Mouse (Mus musculus) stomach, postnatal 0 days (tissue): ENCODE measurements at regions not wholly inside any gene's neighbourhood (a gene's known extent, or its start where the extent isn't known, plus 50 kb on each side); places are given as distances from the start of the nearest gene placed in this dataset.
"Not testable (repeated sequence)": the region's sequence is repeated elsewhere in the genome, so short reads cannot be mapped to it uniquely, and the experiment has no call there.

ENCODE experiments used
- ATAC-seq: fragments of 200-750 bp; cut with Nextera tagmentation; 2 replicates; pipeline ENCODE4 v1.8.0; 2017; ENCODE audit not compliant: low FRiP score, low TSS enrichment
- DNase-seq: peaks from one replicate; pipeline ENCODE4 v3.0.0-alpha.2; 2016; ENCODE audit warnings: low spot score
- H3K27ac ChIP-seq: fragments of 300-500 bp; sonication (generic); replicated peaks from 2 replicates; pipeline ENCODE4 v1.5.1; 2014; ENCODE audit warnings: mild to moderate bottlenecking, control low read depth
- H3K27me3 ChIP-seq: fragments of 300-500 bp; sonication (generic); 2 replicates; pipeline ENCODE4 v1.6.1; 2014; ENCODE audit warnings: low read length; ENCODE audit not compliant: control insufficient read depth, insufficient read depth
- H3K36me3 ChIP-seq: fragments of 300-500 bp; sonication (generic); 2 replicates; pipeline ENCODE4 v1.6.1; 2014; ENCODE audit warnings: low read length, mixed read lengths; ENCODE audit not compliant: control insufficient read depth, insufficient read depth
- H3K4me1 ChIP-seq: fragments of 300-500 bp; sonication (generic); replicated peaks from 2 replicates; pipeline ENCODE4 v1.6.1; 2014; ENCODE audit warnings: antibody characterized with exemption; ENCODE audit not compliant: control insufficient read depth, insufficient read depth
- H3K4me2 ChIP-seq: fragments of 300-500 bp; sonication (generic); replicated peaks from 2 replicates; pipeline ENCODE4 v1.6.1; 2014; ENCODE audit warnings: low read depth, mild to moderate bottlenecking, control low read depth, moderate library complexity
- H3K4me3 ChIP-seq: fragments of 300-500 bp; sonication (generic); 2 replicates; pipeline ENCODE4 v1.5.1; 2014; ENCODE audit warnings: low read depth, low read length, control low read depth
- H3K9ac ChIP-seq: fragments of 300-500 bp; sonication (generic); 2 replicates; pipeline ENCODE4 v1.6.1; 2014; ENCODE audit warnings: mild to moderate bottlenecking, low read length, control low read depth, mixed read lengths
- H3K9me3 ChIP-seq: fragments of 300-500 bp; sonication (generic); 2 replicates; pipeline ENCODE4 v1.6.1; 2016; ENCODE audit warnings: low read length; ENCODE audit not compliant: control insufficient read depth
- CTCF ChIP-seq: IDR thresholded peaks from 2 replicates; pipeline ENCODE4 v1.5.1; 2016; ENCODE audit warnings: antibody characterized with exemption, low read depth, mild to moderate bottlenecking, moderate library complexity
- EP300 ChIP-seq: optimal IDR thresholded peaks from 2 replicates; pipeline ENCODE3; 2016; ENCODE audit warnings: antibody characterized with exemption
- WGBS: fragments of 180-500 bp; shearing (Covaris S2); extraction: QIAGEN DNeasy Blood & Tissue Kit; methylation state at CpG from one replicate; pipeline ENCODE4 v1.1.7; 2014; 5-methylcytosine and 5-hydroxymethylcytosine counted together

DNA sequence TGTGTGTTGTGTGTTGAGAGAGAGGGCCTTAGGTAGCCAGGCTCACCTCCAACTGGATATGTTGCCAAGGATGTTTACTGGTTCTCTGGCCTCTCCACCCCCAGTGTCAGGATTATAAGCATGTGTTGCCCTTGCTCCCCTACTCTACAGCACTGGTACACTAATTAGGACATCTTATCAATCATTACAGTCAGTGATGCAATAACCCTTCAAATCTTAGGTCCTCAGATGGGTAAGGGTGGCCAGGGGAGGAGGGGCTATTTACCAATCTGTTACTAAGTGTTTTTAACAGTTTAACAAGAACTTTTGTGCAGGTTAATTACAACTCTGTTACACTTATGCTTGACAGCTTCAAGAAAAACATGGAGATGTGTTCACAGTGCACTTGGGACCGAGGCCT, 80.1 kb upstream of the Cyp2b13 start:
- H3K9ac ChIP-seq: no peak overlapping the region
- 81% methylated on average over 1 of the region's 1 CpGs for WGBS
- TF ChIP-seq CTCF: no peak
- no peak for TF ChIP-seq EP300
- no peak overlapping the region for H3K4me2 ChIP-seq
- ATAC-seq: no peak
- no peak for DNase-seq
- H3K4me1 ChIP-seq: no peaks in the 10 kb centered on the region
- H3K4me3 ChIP-seq: no peak overlapping the region
- no peak overlapping the region for H3K27ac ChIP-seq
- no peaks in the 10 kb centered on the region for H3K27me3 ChIP-seq
- H3K9me3 ChIP-seq: no peaks in the 10 kb centered on the region
- no peaks in the 10 kb centered on the region for H3K36me3 ChIP-seq

DNA sequence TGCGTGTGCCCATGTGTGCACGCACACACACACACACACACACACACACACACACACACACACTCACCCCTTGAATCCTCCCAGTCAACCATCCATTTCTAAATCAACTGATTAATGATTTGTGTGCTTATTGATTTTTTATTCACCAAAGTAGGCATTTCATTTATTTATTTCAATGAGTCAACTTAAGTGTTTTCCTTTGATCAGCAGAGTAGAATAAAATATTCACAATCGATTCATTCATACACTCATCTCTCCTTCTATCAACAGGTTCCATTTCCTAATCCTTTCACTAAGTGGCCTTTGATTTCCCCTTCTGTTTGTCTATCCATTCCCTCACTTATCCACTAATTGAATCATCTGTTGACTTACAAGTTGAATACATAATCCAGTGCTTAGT, 74.3 kb upstream of the Cyp2b13 start:
- no peak overlapping the region for H3K4me2 ChIP-seq
- 85% methylated on average over 3 of the region's 3 CpGs for WGBS
- no peak overlapping the region for H3K9ac ChIP-seq
- no peak overlapping the region for H3K27ac ChIP-seq
- H3K27me3 ChIP-seq: no peaks in the 10 kb centered on the region
- H3K36me3 ChIP-seq: no peaks in the 10 kb centered on the region
- no peak for ATAC-seq
- H3K9me3 ChIP-seq: no peaks in the 10 kb centered on the region
- H3K4me1 ChIP-seq: no peaks in the 10 kb centered on the region
- H3K4me3 ChIP-seq: no peak overlapping the region
- TF ChIP-seq EP300: no peak
- TF ChIP-seq CTCF: no peak
- no peak for DNase-seq

DNA sequence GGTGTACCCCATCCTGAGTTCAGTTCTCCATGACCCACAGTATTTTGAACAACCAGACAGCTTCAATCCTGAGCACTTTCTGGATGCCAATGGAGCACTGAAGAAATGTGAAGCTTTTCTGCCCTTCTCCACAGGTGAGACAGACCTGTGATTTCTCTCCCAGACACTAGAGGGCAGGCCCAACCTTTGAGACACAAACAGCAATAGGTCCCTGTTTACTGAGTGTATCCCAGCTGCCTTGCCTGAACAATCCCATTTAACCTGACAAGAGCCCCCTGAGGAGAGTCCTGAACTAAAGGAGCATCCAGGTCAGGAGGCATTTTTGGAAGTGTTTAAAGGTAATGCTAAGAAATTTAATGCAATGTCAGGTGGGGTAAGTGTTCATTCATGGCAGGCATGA, 73.0 kb upstream of the Cyp2b13 start:
- H3K27ac ChIP-seq: no peak overlapping the region
- H3K9ac ChIP-seq: no peak overlapping the region
- no peaks in the 10 kb centered on the region for H3K4me1 ChIP-seq
- H3K27me3 ChIP-seq: no peaks in the 10 kb centered on the region
- H3K4me3 ChIP-seq: no peak overlapping the region
- no peak overlapping the region for H3K4me2 ChIP-seq
- ATAC-seq: no peak
- TF ChIP-seq EP300 (no peak), CTCF (peak; percentile 55)
- no peaks in the 10 kb centered on the region for H3K36me3 ChIP-seq
- no peak for DNase-seq
- no peaks in the 10 kb centered on the region for H3K9me3 ChIP-seq

DNA sequence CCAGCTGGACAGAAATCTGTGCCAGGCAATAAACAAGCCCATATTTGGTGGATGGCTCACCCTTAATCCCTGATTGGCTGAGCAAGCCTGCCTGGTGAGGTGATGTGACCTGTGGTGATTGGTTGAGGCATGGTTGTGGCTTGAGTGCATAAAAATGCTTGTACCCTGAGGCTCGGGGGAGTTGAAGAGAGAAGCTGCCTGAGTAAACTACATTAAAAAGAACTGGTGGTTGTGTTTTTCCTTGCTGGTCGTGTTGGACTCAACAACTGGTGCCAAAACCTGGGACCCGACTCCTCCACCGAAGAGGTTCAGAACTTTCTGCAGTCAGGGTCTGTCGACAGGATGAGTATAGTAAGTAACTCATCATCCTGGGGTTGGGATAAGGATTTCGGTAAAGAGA, 55.4 kb upstream of the Cyp2b13 start:
- 85% methylated on average over 6 of the region's 6 CpGs for WGBS
- H3K27me3 ChIP-seq, H3K4me2 ChIP-seq, ATAC-seq, H3K9me3 ChIP-seq, H3K27ac ChIP-seq, DNase-seq, H3K4me1 ChIP-seq, H3K4me3 ChIP-seq, H3K9ac ChIP-seq, H3K36me3 ChIP-seq: not testable (repeated sequence)

DNA sequence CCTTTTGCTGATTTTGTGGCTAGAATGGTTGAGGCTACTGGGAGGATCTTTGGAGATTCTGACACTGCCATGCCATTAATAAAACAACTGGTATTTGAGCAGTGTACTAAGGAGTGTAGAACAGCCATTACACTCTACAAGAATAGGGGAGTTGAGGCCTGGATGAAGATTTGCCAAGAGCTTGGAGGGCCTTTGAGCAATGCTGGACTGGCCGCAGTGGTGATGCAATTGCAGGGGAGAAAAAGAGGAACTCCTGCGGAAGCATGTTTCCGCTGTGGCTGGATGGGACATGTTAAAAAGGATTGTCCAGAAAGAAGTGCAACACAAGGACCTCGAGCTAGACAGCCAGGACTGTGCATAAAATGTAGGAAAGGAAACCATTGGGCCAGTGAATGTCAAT, 53.2 kb upstream of the Cyp2b13 start:
- no peak for ATAC-seq
- H3K9me3 ChIP-seq: no peaks in the 10 kb centered on the region

More for the DNA sequence above, 53.2 kb upstream of the Cyp2b13 start:
- no peaks in the 10 kb centered on the region for H3K4me1 ChIP-seq
- H3K9ac ChIP-seq: no peak overlapping the region
- no peaks in the 10 kb centered on the region for H3K27me3 ChIP-seq
- no peak for DNase-seq
- 86% methylated on average over 4 of the region's 4 CpGs for WGBS
- TF ChIP-seq CTCF: no peak
- TF ChIP-seq EP300: no peak
- no peaks in the 10 kb centered on the region for H3K36me3 ChIP-seq
- H3K27ac ChIP-seq: no peak overlapping the region
- H3K4me2 ChIP-seq: no peak overlapping the region
- H3K4me3 ChIP-seq: no peak overlapping the region
